Mouse (Mus musculus): Measurements from ENCODE around the gene Tbxas1.

DNA sequence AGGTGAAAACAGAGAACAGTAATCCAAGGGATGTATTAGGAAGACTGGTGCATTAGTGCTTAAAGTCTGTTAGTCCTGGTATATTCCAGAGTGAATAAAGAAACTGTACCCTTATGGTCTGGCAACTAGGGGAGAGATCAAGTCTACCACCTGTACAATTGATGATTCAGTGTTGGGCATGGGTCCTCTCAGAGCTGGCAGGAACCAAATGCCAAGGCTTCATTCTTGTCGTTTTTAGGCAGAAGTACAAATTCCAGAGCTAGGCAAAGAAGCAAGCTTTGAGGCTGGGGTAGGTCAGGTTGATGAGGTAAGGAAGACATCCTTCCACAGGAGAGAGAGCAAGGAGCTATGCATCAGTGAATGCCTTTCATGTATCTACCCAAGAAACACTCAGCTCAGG, 34.4 kb upstream of the Tbxas1 start:
- TF ChIP-seq CTCF (IDR thresholded peaks at IDR 0.05; ENCODE audit: borderline replicate concordance, insufficient read depth, low read depth, low read length) (no peak), POLR2A (IDR thresholded peaks at IDR 0.05; ENCODE audit: borderline replicate concordance, insufficient read depth, low read length) (no peak)

Measured in cerebellum, adult 2 months (tissue).